Mouse (Mus musculus) adrenal gland, adult 18-20 months (tissue): ENCODE measurements around the gene Frmd4a. TPM values are rescaled to one million over a fixed set of nuclear protein-coding genes. Genes with fewer than 3 reads are reported as not detected.
"Not testable (repeated sequence)": the region's sequence is repeated elsewhere in the genome, so short reads cannot be mapped to it uniquely, and the experiment has no call there.

Source experiments
- DNase-seq, 2 experiments: peaks; one replicate each; pipeline ENCODE4 v3.0.0; 2021 to 2022; ENCODE audit warnings: low spot score in 2 of 2
- total RNA-seq, 2 experiments: library from RNA; stranded (reverse); gene quantifications; 1 replicate in 1 of 2; 2 replicates in 1 of 2; pipeline ENCODE4 v1.2.3; 2021

Gene Frmd4a
- total RNA-seq, 2 experiments from 2014 or later = 8.7 to 13.2 TPM

GRCm38 (mm10) chr2:4608253-4608652 lies 590.7 kb downstream of the Frmd4a start:
- DNase-seq = no peak

GRCm38 (mm10) chr2:4609433-4609832 lies 591.9 kb downstream of the Frmd4a start:
- no peak for DNase-seq

DNA sequence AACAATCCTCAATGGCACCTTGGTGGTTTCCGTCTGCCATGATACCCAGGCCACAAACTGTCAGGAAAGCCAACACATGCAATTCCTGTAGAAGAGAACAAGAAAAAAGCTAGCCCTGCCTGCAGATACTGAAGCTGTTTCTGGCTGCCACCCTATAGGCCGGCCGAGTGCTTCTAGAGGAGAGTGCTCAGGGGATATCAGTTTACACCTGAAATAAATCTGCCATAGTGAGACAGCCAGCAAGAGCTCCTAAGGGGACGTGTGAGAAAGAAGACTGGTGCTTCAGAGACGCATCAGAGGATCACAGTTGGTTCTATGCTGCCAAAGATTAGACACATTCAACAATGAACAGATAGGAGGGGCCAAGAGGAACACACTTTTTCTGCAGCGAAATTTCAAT lies 593.8 kb downstream of the Frmd4a start:
- no peak for DNase-seq

GRCm38 (mm10) chr2:4611704-4612103 lies 594.2 kb downstream of the Frmd4a start:
- no peak for DNase-seq

DNA sequence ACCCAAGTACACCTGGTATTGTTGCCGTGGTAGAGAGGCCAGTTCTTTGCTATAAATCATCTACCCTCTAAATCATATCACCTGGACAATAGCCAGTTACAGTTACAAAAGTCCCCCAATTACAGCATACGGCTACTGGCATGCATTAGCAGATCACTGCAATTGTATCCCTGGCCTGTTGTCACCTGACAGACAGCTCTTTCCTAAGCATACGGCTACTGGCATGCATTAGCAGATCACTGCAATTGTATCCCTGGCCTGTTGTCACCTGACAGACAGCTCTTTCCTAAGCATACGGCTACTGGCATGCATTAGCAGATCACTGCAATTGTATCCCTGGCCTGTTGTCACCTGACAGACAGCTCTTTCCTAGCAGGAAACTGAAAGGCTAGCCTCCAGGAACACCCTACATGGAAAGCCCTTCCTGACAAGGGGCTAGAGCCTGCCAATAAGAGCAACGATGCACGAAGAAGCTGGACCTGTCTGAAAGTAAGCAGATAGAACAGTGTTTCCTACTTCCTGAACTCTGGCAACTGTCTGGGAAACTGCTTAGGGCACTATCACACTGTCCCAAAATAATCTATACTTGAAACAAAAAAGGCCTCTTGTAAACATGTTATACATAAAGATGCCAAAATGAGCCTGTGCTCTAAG lies 596.9 kb downstream of the Frmd4a start:
- DNase-seq = not testable (repeated sequence)

GRCm38 (mm10) chr2:4615014-4615546 lies 597.6 kb downstream of the Frmd4a start:
- DNase-seq = no peak

GRCm38 (mm10) chr2:4616995-4617394 lies 599.5 kb downstream of the Frmd4a start:
- DNase-seq = no peak

DNA sequence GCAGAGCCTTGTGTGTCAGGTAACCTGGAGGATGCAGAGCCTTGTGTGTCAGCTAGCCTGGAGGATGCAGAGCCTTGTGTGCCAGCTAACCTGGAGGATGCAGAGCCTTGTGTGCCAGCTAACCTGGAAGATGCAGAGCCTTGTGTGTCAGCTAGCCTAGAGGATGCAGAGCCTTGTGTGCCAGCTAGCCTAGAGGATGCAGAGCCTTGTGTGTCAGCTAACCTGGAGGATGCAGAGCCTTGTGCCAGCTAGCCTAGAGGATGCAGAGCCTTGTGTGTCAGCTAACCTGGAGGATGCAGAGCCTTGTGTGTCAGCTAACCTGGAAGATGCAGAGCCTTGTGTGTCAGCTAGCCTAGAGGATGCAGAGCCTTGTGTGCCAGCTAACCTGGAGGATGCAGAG lies 601.6 kb downstream of the Frmd4a start:
- DNase-seq = not testable (repeated sequence)

GRCm38 (mm10) chr2:4619893-4620593 lies 602.5 kb downstream of the Frmd4a start:
- DNase-seq = no peak

GRCm38 (mm10) chr2:4620640-4621401 lies 603.3 kb downstream of the Frmd4a start:
- no peak for DNase-seq

- DNase-seq = no peak
These were observed 604.0 kb downstream of the Frmd4a start for GRCm38 (mm10) chr2:4621471-4621985.

GRCm38 (mm10) chr2:4626911-4627310 lies 609.4 kb downstream of the Frmd4a start:
- DNase-seq = no peak

- DNase-seq = no peak
These were observed 611.4 kb downstream of the Frmd4a start for GRCm38 (mm10) chr2:4628920-4629319.

- no peak for DNase-seq
These were observed 612.0 kb downstream of the Frmd4a start for GRCm38 (mm10) chr2:4629470-4629869.

DNA sequence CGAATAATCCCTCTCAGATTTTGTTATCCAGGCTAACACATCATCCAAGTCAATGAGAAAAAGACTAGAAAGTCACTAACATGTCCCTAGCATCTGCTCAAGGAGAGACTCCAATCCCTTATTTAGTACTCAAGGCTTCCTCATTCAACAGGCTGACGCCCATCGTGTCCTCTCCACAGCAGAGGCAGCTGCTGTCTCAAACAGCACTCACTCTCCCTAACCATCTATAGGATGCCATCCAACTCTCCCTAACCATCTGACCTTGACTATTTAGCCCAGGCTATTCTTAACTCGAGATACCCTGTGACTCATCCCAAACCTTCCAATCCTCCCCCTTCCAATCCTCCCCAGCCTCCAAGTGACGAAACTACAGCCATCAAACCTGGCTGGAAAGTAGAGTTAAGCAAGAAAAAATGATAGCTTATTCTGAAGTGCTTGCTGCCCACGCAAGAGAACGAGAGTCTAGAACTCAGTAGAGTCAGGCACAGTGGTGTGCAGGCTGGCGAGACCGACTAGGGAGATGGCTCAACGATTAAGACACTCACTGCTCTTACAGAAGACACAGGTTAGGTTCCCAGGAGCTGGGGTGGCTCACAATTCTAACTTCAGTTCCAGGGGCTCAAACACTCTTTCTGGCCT lies 612.8 kb downstream of the Frmd4a start:
- DNase-seq = no peak

- no peak for DNase-seq
These were observed 618.3 kb downstream of the Frmd4a start for GRCm38 (mm10) chr2:4635804-4636203.

DNA sequence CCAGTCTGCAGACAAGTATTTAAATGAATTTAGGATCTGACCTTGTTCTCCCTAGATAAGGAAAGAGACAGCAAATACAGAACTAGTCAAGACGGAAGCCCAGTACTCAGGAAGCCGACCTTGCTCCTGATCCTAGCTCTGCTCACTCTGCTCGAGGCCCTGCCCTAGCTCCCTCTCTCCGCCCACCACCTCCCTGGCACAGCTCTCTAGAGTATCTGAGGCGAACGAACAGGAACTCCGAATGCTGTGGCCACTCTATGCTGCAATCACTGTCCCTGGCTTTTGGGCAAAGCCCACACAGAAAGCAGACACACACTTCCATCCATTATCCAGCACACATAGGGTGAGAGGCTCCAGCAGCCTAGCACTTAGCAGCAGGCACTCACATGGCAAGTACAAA lies 619.1 kb downstream of the Frmd4a start:
- DNase-seq = no peak

- DNase-seq = no peak
These were observed 620.7 kb downstream of the Frmd4a start for GRCm38 (mm10) chr2:4638189-4638588.

DNA sequence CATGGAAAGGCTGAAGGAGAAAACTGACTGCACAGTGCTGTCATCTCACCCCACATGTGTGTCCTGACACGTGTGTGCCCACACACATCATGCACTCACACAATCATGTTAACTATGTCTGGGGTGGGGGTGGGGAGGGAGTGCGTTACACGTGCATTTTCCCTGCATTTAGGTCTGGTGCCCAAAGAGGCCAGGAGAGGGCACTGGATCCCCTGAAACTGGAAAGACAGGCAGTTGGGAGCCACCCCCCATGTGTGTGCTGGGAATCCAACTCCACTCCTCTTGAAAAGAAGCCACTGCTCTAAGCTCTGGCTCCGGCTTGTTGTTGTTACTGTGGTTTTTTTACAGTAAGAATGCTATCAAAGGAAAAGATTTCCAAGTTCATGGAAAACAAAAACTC lies 627.5 kb downstream of the Frmd4a start:
- DNase-seq = no peak

GRCm38 (mm10) chr2:4648094-4648493 lies 630.6 kb downstream of the Frmd4a start:
- no peak for DNase-seq

DNA sequence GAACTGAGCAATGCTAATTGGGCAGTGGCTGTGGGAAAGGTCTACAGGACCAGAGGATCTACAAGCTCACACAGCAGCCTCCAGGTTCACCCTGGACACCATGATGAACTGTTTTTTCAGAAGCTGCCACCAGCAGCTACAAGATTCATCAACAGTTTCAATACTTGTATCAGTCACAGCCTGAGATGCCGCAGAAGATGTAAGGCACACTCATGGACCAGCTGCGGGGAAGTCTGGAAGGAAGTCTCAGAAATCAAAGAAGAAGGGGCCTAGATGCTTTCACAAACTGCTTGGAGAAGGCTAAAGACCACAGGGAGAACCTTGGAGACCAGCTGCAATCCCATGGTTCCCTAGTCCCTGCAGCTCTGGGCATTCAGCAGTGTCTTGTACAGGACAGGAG lies 632.1 kb downstream of the Frmd4a start:
- DNase-seq = no peak
